Mouse (Mus musculus) thymus, adult 2 months (tissue): Measurements from ENCODE around the gene Son. TPM values are rescaled to one million over a fixed set of nuclear protein-coding genes. Genes with fewer than 3 reads are reported as not detected.

ENCODE experiments used
- DNase-seq: peaks from one replicate; pipeline ENCODE4 v3.0.0; 2021
- H3K27ac ChIP-seq: fragments of 200-500 bp; 2 replicates; pipeline ENCODE4 v1.5.1; 2012; ENCODE audit warnings: low read length, control low read depth; ENCODE audit not compliant: control insufficient read depth, insufficient read depth
- H3K27me3 ChIP-seq: fragments of 200-500 bp; 2 replicates; pipeline ENCODE4 v1.6.1; 2012; ENCODE audit warnings: mild to moderate bottlenecking, low read length, moderate library complexity, mixed read lengths; ENCODE audit not compliant: control insufficient read depth, insufficient read depth
- H3K36me3 ChIP-seq: fragments of 200-500 bp; 2 replicates; pipeline ENCODE4 v1.6.1; 2012; ENCODE audit warnings: mild to moderate bottlenecking, low read length, moderate library complexity; ENCODE audit not compliant: control insufficient read depth, insufficient read depth
- H3K4me1 ChIP-seq: fragments of 200-500 bp; replicated peaks from 2 replicates; pipeline ENCODE4 v1.6.1; 2012; ENCODE audit warnings: low read length; ENCODE audit not compliant: control insufficient read depth, insufficient read depth
- H3K4me3 ChIP-seq: fragments of 200-500 bp; 2 replicates; pipeline ENCODE4 v1.5.1; 2012; ENCODE audit warnings: mild to moderate bottlenecking, low read length, control low read depth, moderate library complexity; ENCODE audit not compliant: control insufficient read depth, insufficient read depth
- CTCF ChIP-seq: fragments of 200-500 bp; IDR thresholded peaks from 2 replicates; pipeline ENCODE4 v1.5.1; 2012; ENCODE audit warnings: mild to moderate bottlenecking, control low read depth, low read length, moderate library complexity, borderline replicate concordance; ENCODE audit not compliant: control insufficient read depth, poor library complexity, insufficient read depth; ENCODE audit errors: extremely low read depth
- POLR2A ChIP-seq: fragments of 200-500 bp; IDR thresholded peaks from 2 replicates; pipeline ENCODE4 v1.6.1; 2012; ENCODE audit warnings: mild to moderate bottlenecking, low read length, control low read depth, moderate library complexity; ENCODE audit not compliant: control insufficient read depth, poor library complexity, insufficient read depth; ENCODE audit errors: extremely low read depth
- whole genome bisulfite sequencing: fragments of 180-500 bp; shearing (Covaris S2); methylation state at CpG from one replicate; pipeline ENCODE4 v1.1.7; 2018; 5-methylcytosine and 5-hydroxymethylcytosine counted together
- polyA plus RNA-seq: library from polyadenylated mRNA; depleted of rRNA; stranded (reverse); fragments of >200 nt; gene quantifications from 2 replicates; pipeline ENCODE4 v1.2.3, GENCODE M21; 2012; rRNA removed

Gene Son
- polyA plus RNA-seq, 1 experiment = 258 TPM

DNA sequence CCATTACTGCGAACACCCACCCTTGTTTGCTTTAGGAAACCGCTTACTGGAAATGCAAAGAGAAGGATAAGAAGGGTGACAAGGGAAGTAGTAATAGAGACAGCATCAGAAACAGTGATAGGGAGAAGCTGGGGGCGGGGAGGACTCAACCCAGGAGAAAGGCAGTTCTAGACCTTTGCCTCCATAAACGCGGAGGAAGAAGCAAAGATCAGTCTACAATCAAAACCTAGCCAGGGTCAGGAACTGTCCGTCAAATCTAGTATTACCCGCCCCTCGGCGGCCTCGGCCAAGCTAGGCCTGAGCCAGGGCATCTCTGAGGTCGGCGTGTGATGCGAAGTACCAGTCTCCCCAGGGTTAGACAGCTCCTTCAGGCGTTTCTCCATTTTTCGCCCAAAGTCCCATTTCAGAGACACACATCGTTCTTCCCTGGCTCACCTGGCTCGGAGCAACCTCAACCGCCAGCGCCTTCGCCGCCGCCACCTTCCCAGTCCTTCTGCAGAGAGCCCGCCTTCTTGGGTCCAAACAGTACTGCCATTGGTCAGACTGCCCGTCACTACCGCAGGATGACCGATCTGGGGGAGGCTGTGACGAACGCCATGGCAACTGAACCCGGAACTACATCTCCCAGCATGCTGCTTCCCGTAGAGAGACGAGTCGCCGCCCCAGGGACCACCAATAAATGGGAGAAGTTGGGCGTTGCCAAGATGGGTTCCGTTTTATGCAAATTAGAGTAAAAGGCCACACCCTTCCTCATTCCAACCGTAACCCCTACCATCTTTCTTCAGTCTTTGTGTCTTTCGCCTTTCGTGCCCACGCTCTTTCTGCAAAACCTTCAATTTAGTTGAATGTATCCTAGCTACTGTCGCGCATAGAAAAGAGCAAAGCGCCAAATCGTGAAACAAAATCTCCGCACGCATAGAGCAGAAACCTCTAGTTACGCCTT, 81.1 kb downstream of the Son start, which contains the start of gene Cryzl1:
TSS of gene Cryzl1 (minus strand) at position 853 of the 943 bp plus-strand sequence.
- H3K4me3 ChIP-seq = peak within 1 kb of the TSS; percentile 68
- TF ChIP-seq CTCF (peak; percentile 52; the same call in 1 of the 2 replicates), POLR2A (no peak)
- peaks cover 8% of the 10 kb centered on the region for H3K4me1 ChIP-seq
- H3K36me3 ChIP-seq = no peaks in the 10 kb centered on the region
- WGBS = 2% methylated on average over 46 of the region's 46 CpGs
- peaks cover 5% of the 10 kb centered on the region for H3K27me3 ChIP-seq
- peak; percentile 90 for DNase-seq
- H3K27ac ChIP-seq = no peak within 1 kb of the TSS; the same call in 1 of the 2 replicates

Other genes with a start within 250 kb of the Son start
- gene Il10rb, start 241.3 kb upstream of the Son start, polyA plus RNA-seq = 28.5 and 35.6 TPM in 2 replicates
- gene Ifnar1, start 162.3 kb upstream of the Son start, polyA plus RNA-seq = 47.0 and 49.1 TPM in 2 replicates
- gene Ifngr2, start 100.4 kb upstream of the Son start, polyA plus RNA-seq = 33.4 and 34.4 TPM in 2 replicates
- gene Tmem50b, start 49.7 kb upstream of the Son start, polyA plus RNA-seq = 34.8 and 37.8 TPM in 2 replicates
- 1.3 and 2.0 TPM in 2 replicates for gene Dnajc28, start 28.5 kb upstream of the Son start, polyA plus RNA-seq
- gene Gart, start 554 bp upstream of the Son start, polyA plus RNA-seq = 44.6 and 48.6 TPM in 2 replicates
- 19.5 and 28.8 TPM in 2 replicates for gene Donson, start 41.3 kb downstream of the Son start, polyA plus RNA-seq
- 19.1 and 21.7 TPM in 2 replicates for gene Cryzl1, start 81.5 kb downstream of the Son start, polyA plus RNA-seq
- gene Itsn1, start 81.8 kb downstream of the Son start, polyA plus RNA-seq = 8.9 and 12.9 TPM in 2 replicates